Mouse (Mus musculus) testis, postnatal 14 days (tissue): ENCODE data around the gene Zbtb7b.

Experiments used
- DNase-seq: peaks from one replicate; pipeline ENCODE4 v3.0.0; 2021; ENCODE audit warnings: low spot score

Gene Zbtb7b

GRCm38 (mm10) chr3:89388901-89389740, 5.5 kb downstream of the Zbtb7b start:
- DNase-seq, result no peak

- DNase-seq, result no peak
Measured at GRCm38 (mm10) chr3:89388134-89388881, 6.3 kb downstream of the Zbtb7b start.

GRCm38 (mm10) chr3:89387632-89388031, 6.9 kb downstream of the Zbtb7b start:
- no peak for DNase-seq

- no peak for DNase-seq
Measured at GRCm38 (mm10) chr3:89386438-89387420, 7.8 kb downstream of the Zbtb7b start.

GRCm38 (mm10) chr3:89385451-89385850, 9.1 kb downstream of the Zbtb7b start:
- no peak for DNase-seq

GRCm38 (mm10) chr3:89384331-89385076, 10.1 kb downstream of the Zbtb7b start:
- no peak for DNase-seq

GRCm38 (mm10) chr3:89383651-89384255, 10.8 kb downstream of the Zbtb7b start:
- no peak for DNase-seq

GRCm38 (mm10) chr3:89382950-89383349, 11.6 kb downstream of the Zbtb7b start:
- no peak for DNase-seq

GRCm38 (mm10) chr3:89382033-89382882, 12.3 kb downstream of the Zbtb7b start:
- no peak for DNase-seq

- DNase-seq, result no peak
Measured at GRCm38 (mm10) chr3:89381233-89381632, 13.3 kb downstream of the Zbtb7b start.

- no peak for DNase-seq
Measured at GRCm38 (mm10) chr3:89380711-89381110, 13.9 kb downstream of the Zbtb7b start.

GRCm38 (mm10) chr3:89380291-89380690, 14.3 kb downstream of the Zbtb7b start:
- no peak for DNase-seq

- DNase-seq, result no peak
Measured at GRCm38 (mm10) chr3:89379388-89380131, 15.0 kb downstream of the Zbtb7b start.

- peak; percentile 82 for DNase-seq
Measured at GRCm38 (mm10) chr3:89378394-89379067, 16.0 kb downstream of the Zbtb7b start.

GRCm38 (mm10) chr3:89377831-89378230, 16.7 kb downstream of the Zbtb7b start:
- DNase-seq, result no peak

- DNase-seq, result no peak
Measured at GRCm38 (mm10) chr3:89373581-89374231, 20.9 kb downstream of the Zbtb7b start.

- no peak for DNase-seq
Measured at GRCm38 (mm10) chr3:89367338-89367737, 27.2 kb downstream of the Zbtb7b start.
